Mouse (Mus musculus): ENCODE measurements around the gene Zfp108. TPM values are rescaled to one million over a fixed set of nuclear protein-coding genes. Genes with fewer than 3 reads are reported as not detected.
"Not testable (repeated sequence)": the region's sequence is repeated elsewhere in the genome, so short reads cannot be mapped to it uniquely, and the experiment has no call there.

Gene Zfp108
- polyA plus RNA-seq, 1 experiment, result not detected

GRCm38 (mm10) chr7:24259306-24259999, 4.9 kb downstream of the Zfp108 start:
- no peak for TF ChIP-seq POLR2A (IDR thresholded peaks at IDR 0.05; ENCODE audit: insufficient read depth, low read depth, low read length)
- no peak for TF ChIP-seq CTCF (IDR thresholded peaks at IDR 0.05; ENCODE audit: insufficient read depth, low read depth, low read length)
- WGBS, result 88% methylated on average over 13 of the region's 13 CpGs
- H3K27ac ChIP-seq (ENCODE audit: insufficient read depth, low read depth, low read length), result no peak overlapping the region
- H3K4me1 ChIP-seq (ENCODE audit: control insufficient read depth, insufficient read depth, low read length), result peaks cover 12% of the 10 kb centered on the region
- no peak overlapping the region for H3K4me3 ChIP-seq (ENCODE audit: insufficient read depth, low read depth, low read length)

- TF ChIP-seq CTCF (IDR thresholded peaks at IDR 0.05; ENCODE audit: insufficient read depth, low read depth, low read length) (no peak), POLR2A (IDR thresholded peaks at IDR 0.05; ENCODE audit: insufficient read depth, low read depth, low read length) (no peak)
- Histone ChIP-seq H3K27ac (ENCODE audit: insufficient read depth, low read depth, low read length) (no peak overlapping the region), H3K4me3 (ENCODE audit: insufficient read depth, low read depth, low read length) (no peak overlapping the region), H3K4me1 (ENCODE audit: control insufficient read depth, insufficient read depth, low read length) (peaks cover 10% of the 10 kb centered on the region)
- WGBS, result 94% methylated on average over 4 of the region's 4 CpGs
Observed at GRCm38 (mm10) chr7:24260000-24260312, 5.4 kb downstream of the Zfp108 start.

- Histone ChIP-seq H3K4me1 (ENCODE audit: control insufficient read depth, insufficient read depth, low read length) (peaks cover 6% of the 10 kb centered on the region), H3K4me3 (ENCODE audit: insufficient read depth, low read depth, low read length) (no peak overlapping the region), H3K27ac (ENCODE audit: insufficient read depth, low read depth, low read length) (no peak overlapping the region)
- TF ChIP-seq POLR2A (IDR thresholded peaks at IDR 0.05; ENCODE audit: insufficient read depth, low read depth, low read length), result no peak
- no peak for TF ChIP-seq CTCF (IDR thresholded peaks at IDR 0.05; ENCODE audit: insufficient read depth, low read depth, low read length)
- WGBS, result 50% methylated on average over 24 of the region's 24 CpGs
Observed at GRCm38 (mm10) chr7:24268176-24269155, 13.9 kb downstream of the Zfp108 start.

- no peak overlapping the region for H3K4me3 ChIP-seq (ENCODE audit: insufficient read depth, low read depth, low read length)
- 85% methylated on average over 3 of the region's 3 CpGs for WGBS
- no peak overlapping the region for H3K27ac ChIP-seq (ENCODE audit: insufficient read depth, low read depth, low read length)
- TF ChIP-seq CTCF (IDR thresholded peaks at IDR 0.05; ENCODE audit: insufficient read depth, low read depth, low read length) (no peak), POLR2A (IDR thresholded peaks at IDR 0.05; ENCODE audit: insufficient read depth, low read depth, low read length) (no peak)
- H3K4me1 ChIP-seq (ENCODE audit: control insufficient read depth, insufficient read depth, low read length), result peaks cover 6% of the 10 kb centered on the region
Observed at GRCm38 (mm10) chr7:24269256-24269655, 14.7 kb downstream of the Zfp108 start.

GRCm38 (mm10) chr7:24269667-24270287, 15.2 kb downstream of the Zfp108 start:
- no peak overlapping the region for H3K27ac ChIP-seq (ENCODE audit: insufficient read depth, low read depth, low read length)
- TF ChIP-seq CTCF (IDR thresholded peaks at IDR 0.05; ENCODE audit: insufficient read depth, low read depth, low read length), result no peak
- no peak for TF ChIP-seq POLR2A (IDR thresholded peaks at IDR 0.05; ENCODE audit: insufficient read depth, low read depth, low read length)
- H3K4me1 ChIP-seq (ENCODE audit: control insufficient read depth, insufficient read depth, low read length), result peaks cover 6% of the 10 kb centered on the region
- WGBS, result 20% methylated on average over 7 of the region's 7 CpGs
- H3K4me3 ChIP-seq (ENCODE audit: insufficient read depth, low read depth, low read length), result peak overlapping the region; percentile 41; the same call in 1 of the 2 replicates

GRCm38 (mm10) chr7:24270288-24270672, 15.7 kb downstream of the Zfp108 start, which contains the start of gene Zfp93:
Gene Zfp93, plus strand, starts transcription at chr7:24270420.
- Histone ChIP-seq H3K4me3 (ENCODE audit: insufficient read depth, low read depth, low read length) (peak within 1 kb of the TSS; percentile 89), H3K4me1 (ENCODE audit: control insufficient read depth, insufficient read depth, low read length) (peaks cover 6% of the 10 kb centered on the region), H3K27ac (ENCODE audit: insufficient read depth, low read depth, low read length) (peak within 1 kb of the TSS; percentile 69; the same call in 1 of the 2 replicates)
- WGBS, result under 1% methylated on average over 12 of the region's 12 CpGs
- TF ChIP-seq CTCF (IDR thresholded peaks at IDR 0.05; ENCODE audit: insufficient read depth, low read depth, low read length) (no peak), POLR2A (IDR thresholded peaks at IDR 0.05; ENCODE audit: insufficient read depth, low read depth, low read length) (peak; percentile 48)

GRCm38 (mm10) chr7:24271191-24271590, 16.6 kb downstream of the Zfp108 start:
- H3K4me1 ChIP-seq (ENCODE audit: control insufficient read depth, insufficient read depth, low read length), result peaks cover 6% of the 10 kb centered on the region
- no peak overlapping the region for H3K4me3 ChIP-seq (ENCODE audit: insufficient read depth, low read depth, low read length)
- 96% methylated on average over 6 of the region's 6 CpGs for WGBS
- no peak overlapping the region for H3K27ac ChIP-seq (ENCODE audit: insufficient read depth, low read depth, low read length)
- TF ChIP-seq POLR2A (IDR thresholded peaks at IDR 0.05; ENCODE audit: insufficient read depth, low read depth, low read length), result no peak
- no peak for TF ChIP-seq CTCF (IDR thresholded peaks at IDR 0.05; ENCODE audit: insufficient read depth, low read depth, low read length)

GRCm38 (mm10) chr7:24274456-24274855, 19.9 kb downstream of the Zfp108 start:
- TF ChIP-seq CTCF (IDR thresholded peaks at IDR 0.05; ENCODE audit: insufficient read depth, low read depth, low read length) (no peak), POLR2A (IDR thresholded peaks at IDR 0.05; ENCODE audit: insufficient read depth, low read depth, low read length) (no peak)
- Histone ChIP-seq H3K27ac (ENCODE audit: insufficient read depth, low read depth, low read length) (no peak overlapping the region), H3K4me3 (ENCODE audit: insufficient read depth, low read depth, low read length) (no peak overlapping the region), H3K4me1 (ENCODE audit: control insufficient read depth, insufficient read depth, low read length) (peaks cover 4% of the 10 kb centered on the region)
- WGBS, result 95% methylated on average over 4 of the region's 4 CpGs

GRCm38 (mm10) chr7:24278771-24279170, 24.2 kb downstream of the Zfp108 start:
- 87% methylated on average over 3 of the region's 3 CpGs for WGBS
- H3K4me1 ChIP-seq (ENCODE audit: control insufficient read depth, insufficient read depth, low read length); H3K27ac ChIP-seq (ENCODE audit: insufficient read depth, low read depth, low read length); H3K4me3 ChIP-seq (ENCODE audit: insufficient read depth, low read depth, low read length): not testable (repeated sequence)
